Mouse (Mus musculus) olfactory bulb, adult 2 months (tissue): Measurements from ENCODE around the gene Capn2.

Source experiments
- CTCF ChIP-seq: fragments of 200-500 bp; IDR thresholded peaks from 2 replicates; pipeline ENCODE4 v1.5.1; 2012; ENCODE audit warnings: low read depth, mild to moderate bottlenecking, low read length, moderate library complexity; ENCODE audit not compliant: insufficient read depth
- POLR2A ChIP-seq: fragments of 200-500 bp; IDR thresholded peaks from 2 replicates; pipeline ENCODE4 v1.6.1; 2012; ENCODE audit warnings: mild to moderate bottlenecking, low read depth, low read length, moderate library complexity; ENCODE audit not compliant: insufficient read depth

- TF ChIP-seq CTCF (no peak), POLR2A (no peak)
Measured at GRCm38 (mm10) chr1:182426444-182426843, 91.0 kb downstream of the Capn2 start.
